Mouse (Mus musculus) heart, postnatal 25 days (tissue): ENCODE data around the gene Coq9. TPM values are rescaled to one million over a fixed set of nuclear protein-coding genes. Genes with fewer than 3 reads are reported as not detected.

Source experiments
- DNase-seq: peaks from one replicate; pipeline ENCODE4 v3.0.0; 2022; ENCODE audit warnings: low spot score
- intact Hi-C: fragments of 180-260 bp; cut with DNase I; formaldehyde crosslinking; loops from one replicate; pipeline ENCODE4 v1.15.1; 2025
- total RNA-seq, 2 experiments: library from RNA; stranded (reverse); gene quantifications; 2 replicates each; pipeline ENCODE4 v1.2.3; 2021

Coq9 gene
- total RNA-seq, 2 experiments from 2014 or later = 542 TPM

DNA sequence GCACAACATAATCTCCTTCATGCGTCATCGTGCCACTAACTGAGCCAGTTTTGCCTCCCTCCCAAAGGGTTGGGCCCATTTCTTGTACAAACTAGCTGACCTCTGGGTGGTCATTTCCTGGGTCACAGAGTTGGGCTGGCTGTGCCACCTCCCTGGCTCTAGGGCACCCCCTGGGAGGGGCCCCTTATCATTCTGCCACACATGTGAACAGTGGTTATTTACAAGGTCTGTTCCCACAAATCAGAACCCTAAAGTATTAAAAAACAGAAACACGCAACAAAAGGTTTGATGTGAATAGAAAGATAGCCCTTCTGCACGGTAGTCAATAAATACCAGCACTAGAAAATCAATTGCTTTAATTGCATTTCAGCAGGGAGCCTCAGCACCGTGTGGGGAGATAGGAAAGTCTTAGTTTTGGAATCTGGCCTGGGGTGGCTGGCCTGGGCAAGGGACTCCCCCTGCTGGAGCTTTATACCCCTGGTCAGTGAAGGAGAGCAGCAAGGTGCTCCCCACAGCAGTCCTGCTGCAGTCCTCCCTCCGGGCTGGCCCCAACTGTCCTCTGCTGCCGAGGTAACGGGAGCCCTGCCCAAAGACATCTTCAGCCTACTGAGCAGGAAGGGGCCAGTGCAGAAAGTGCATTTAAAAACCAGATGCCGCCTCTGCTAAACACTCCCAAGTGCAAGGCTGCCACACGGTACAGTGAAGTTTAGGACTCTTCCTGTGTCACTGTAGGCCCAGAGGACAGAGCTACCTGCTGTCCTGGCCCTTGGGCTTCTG lies 26.0 kb downstream of the Coq9 start:
- no peak for DNase-seq
- intact Hi-C loops = no loop called here

DNA sequence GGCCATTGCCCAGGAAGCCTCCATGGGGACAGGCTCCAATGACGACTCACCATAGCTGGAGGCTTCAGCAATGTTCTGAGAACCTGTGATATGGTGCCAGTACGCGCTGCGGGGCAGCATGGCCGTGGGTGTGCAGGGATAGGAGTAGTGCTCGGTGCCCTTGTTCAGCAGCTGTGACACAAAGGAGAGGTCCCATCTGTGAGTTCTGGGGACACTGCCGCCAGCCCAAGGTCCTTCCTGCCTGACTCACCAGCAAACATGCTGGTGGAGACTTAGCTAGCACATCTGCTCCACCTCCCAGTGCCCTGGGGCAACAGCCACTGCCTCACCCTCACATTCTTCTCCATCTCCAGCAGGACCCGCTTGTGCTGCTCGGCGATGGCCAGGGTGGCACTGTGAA lies 27.2 kb downstream of the Coq9 start:
- DNase-seq = no peak
- intact Hi-C loops = no loop called here

DNA sequence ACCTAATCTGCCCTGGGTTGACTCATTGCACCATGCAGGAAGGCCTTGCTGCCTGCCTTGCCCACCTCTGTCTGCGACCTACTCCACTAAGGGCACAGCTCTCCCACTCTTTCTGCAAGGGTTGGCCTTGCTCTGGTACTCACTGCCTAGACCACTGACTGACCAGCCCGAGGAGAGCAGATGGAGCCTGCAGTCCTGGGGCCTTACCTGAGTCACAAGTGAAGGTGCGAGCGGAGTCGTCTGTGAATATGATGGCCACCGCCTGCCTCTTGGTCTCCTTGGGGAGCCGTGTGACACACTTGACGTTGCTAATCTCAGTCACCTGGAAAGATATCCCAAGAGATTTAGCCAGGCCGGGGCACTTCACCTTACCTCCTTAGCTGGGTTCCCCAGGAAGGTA lies 28.8 kb downstream of the Coq9 start:
- DNase-seq = no peak
- intact Hi-C loops = no loop called here

DNA sequence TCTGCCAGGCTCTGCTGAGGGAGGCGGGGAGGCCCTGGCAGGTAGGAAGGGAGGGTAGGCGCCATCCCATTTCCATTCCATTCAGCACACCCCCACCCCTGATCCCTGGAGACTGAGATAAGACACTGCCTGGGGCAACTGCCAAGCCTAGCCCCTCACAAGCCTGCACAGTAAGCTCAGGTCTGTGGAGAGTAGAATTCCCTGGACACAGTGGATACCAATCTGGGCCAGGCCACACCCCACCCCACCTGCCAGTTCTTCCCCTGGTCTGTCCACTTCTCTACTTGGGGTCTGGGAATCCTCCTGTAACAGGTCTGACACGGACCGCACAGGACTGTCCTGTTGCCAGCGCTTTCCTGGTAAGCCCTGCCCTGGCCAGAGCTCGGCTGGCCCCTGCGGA lies 31.0 kb downstream of the Coq9 start:
- intact Hi-C loops = no loop called here
- no peak for DNase-seq

DNA sequence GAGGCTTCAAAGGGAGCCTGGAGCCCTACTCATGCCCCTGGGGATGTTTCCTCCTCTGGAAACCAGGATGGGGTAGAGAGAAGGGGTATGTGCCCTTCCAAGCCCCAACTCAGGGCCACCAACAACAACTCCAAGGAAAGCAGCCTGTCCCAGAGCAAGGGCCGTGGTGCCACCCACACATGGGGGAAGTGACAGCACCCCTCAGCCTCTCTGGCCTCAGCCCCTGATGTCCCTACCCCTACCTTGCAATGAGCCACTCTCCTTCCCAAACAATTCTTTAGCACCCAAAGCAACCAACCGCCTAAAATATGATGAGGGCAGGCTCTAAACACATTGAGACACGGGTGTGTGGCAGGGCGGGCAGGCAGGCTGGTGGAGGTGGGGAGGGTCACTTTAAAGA lies 31.9 kb downstream of the Coq9 start:
- no peak for DNase-seq
- intact Hi-C loops = no loop called here

DNA sequence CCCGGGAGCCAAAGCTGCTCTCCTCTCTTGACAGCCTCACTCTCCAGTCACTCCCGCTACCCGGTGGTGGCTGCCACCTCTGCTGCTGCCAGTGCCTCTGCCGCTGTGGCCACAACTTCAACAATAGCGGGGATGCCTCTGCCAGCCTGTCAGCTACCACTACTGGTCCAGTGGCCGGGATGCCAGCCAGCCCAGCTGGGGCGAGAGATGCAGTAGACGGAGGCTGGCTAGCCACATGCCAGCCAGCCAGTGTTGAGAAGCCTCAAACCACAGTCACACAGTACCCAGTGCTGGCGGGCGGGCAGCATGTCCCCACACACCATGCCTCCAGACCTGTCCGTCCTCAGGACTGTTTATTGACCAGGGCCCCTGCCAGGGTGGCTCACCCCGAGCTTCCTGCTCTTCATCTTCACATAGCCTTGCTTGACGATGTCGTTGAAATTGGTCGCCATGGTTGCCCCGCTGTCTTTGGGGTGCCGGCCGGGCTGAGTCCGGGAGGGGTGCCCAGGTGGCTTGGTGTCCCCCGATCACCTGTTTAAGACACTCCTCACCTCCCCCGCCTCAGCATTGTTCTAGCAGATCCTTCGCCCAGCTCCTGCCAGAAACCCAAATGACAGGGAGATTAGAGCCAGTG lies 32.5 kb downstream of the Coq9 start:
- no peak for DNase-seq
- intact Hi-C loops = loop anchor here (1.0 kb wide), 1 partner anchor 35 kb away; no protein-coding TSS in a partner anchor

DNA sequence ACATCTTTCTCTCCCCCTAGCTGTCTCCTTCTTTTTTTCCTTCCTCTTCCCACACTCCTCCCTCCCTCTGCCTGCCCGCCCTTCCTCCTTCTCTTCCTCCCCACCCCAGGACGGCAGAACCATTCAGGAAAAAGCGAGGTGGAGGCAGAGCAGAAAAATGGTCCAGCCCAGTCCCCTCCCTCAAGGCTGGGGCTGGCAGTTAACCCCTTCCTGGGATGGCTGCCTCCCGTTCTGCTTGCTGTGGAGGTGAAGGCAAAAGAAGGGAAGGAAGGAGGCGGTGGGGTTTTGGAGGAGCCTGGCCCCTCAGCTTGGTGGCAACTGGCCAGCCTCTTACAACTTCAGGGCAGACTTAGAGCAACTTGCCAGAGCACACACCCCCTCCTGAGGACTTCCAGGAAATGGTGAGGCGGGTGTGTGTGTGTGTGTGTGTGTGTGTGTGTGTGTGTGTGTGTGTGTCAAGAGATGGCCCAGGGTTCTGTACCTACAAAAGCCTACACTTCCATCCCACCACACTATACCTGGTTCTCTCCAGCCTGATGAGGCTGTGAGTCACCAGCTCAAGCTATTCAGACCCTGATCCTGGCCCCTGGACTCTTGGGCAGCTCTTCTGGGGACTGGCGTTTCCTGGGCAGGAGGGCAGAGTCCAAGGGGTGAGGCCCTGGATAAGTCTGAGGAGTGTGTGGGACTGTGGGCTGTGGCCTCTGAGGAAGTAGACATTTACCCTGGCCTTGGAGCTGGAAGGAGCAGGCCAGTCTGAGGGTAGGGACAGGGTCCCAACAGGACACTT lies 33.2 kb downstream of the Coq9 start:
- intact Hi-C loops = loop anchor here (1.0 kb wide), 1 partner anchor 34 kb away; no protein-coding TSS in a partner anchor

DNA sequence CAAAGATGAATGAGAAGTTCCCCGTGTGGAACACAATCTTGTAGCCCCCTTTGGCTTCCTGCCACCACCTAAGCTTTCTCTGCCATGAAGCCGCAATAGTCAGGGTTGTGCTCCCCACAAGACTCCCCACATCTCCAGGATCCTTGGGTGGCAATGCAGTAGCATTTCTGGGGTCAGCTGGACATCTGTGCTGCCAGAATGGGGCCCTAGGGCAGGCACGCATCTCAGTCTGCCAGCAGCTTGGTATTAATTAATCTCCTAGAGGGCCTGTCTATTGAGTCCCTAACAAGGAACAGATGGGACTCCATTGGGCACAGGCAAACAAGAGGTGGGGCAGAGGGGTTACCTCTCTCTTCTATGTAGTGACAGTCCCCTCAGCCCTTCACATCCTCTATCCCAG lies 34.0 kb downstream of the Coq9 start:
- intact Hi-C loops = no loop called here
- DNase-seq = no peak

More for the DNA sequence above, 33.2 kb downstream of the Coq9 start:
- DNase-seq = peak; percentile 62

DNA sequence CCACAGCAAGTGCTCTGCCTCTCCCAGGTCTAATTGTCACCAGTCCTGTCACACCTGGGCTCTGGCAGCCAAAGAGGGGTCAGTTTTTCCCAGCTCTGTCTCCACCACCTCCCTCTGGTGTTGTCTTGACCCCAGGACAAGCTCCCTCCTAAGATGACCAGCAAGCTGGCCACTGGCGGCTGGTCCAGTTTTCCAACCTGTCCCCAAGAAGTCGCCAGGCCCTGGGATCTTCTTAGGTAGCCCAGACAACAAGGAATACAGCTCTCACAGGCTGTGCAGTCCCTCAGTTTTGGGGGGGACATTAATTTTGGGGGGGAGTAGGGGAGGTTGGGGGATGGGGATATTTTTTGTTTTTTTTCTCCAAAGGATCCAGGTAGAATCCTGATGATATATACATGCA lies 34.5 kb downstream of the Coq9 start:
- no peak for DNase-seq
- intact Hi-C loops = no loop called here

DNA sequence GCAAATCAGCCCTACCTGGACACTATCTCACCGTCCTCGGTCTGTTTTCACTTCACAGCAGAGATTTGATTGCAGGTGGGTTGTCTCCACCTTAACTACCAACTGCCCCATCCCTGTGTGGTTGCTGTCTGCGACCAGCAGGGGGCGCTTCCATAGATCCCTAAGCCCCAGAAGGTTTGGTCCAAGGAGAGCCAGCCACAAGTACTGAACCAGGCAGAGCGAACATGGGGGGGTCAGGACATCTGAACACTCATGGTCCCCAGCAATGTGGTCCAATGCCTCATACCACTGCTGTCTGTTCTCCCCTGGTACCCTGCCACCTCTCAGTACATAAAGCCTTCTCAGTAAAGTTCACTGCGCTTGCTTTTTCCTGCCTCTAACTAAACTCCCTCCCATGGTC lies 36.2 kb downstream of the Coq9 start:
- intact Hi-C loops = loop anchor here (1.0 kb wide), 1 partner anchor 35 kb away; no protein-coding TSS in a partner anchor
- peak; percentile 54 for DNase-seq

DNA sequence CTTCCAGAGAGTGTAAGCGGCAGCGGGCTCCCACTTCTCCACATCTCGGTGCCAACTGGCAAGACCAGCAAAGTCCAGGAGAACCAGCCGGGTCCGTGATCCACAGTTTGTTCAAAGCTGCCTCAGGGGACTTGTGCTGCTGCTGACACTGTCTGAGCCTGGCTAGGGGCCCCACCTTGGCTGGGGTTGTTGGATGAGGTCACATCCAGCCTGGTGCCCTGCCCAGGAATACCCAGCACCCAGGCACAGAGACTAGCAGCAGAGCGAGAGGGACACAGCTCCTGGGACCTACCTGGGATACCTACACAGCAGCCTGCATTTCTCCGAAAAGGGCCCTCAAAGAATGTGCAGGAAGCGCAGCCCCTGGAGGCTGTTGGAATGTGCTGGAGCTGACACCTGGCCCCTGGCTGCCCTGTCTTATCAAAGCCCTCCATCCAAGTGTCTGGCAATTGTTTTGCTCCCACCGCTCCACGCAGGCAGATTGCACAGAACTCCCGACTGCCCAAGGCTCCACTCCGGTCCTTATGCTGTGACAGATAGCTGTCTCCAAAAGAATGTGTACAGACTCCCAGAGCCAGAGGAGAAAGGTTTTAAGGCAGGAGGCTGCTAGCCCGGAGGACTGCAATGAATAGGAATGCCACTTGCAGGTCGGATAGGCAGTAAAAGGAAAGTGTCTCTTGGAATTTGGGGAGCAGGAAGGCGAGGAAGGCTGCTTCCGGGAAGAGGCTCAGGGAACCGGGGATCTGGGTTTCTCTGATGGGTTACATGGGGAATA lies 37.2 kb downstream of the Coq9 start:
- intact Hi-C loops = no loop called here
- no peak for DNase-seq

DNA sequence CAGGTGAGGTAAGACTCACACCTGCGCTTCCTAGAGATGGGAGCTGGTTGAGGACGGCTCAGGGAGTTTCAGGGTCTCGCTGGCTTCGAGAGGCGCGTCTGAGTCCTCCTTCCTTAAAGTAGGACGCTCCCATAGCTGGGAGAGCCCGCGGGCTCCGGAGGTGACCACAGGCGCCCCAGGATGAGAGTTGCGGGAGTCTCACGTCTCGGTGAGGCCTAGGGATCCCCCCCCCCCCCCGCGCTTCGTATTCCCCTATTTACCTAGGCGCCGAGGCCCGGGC lies 37.7 kb downstream of the Coq9 start:
- DNase-seq = no peak
- intact Hi-C loops = no loop called here

DNA sequence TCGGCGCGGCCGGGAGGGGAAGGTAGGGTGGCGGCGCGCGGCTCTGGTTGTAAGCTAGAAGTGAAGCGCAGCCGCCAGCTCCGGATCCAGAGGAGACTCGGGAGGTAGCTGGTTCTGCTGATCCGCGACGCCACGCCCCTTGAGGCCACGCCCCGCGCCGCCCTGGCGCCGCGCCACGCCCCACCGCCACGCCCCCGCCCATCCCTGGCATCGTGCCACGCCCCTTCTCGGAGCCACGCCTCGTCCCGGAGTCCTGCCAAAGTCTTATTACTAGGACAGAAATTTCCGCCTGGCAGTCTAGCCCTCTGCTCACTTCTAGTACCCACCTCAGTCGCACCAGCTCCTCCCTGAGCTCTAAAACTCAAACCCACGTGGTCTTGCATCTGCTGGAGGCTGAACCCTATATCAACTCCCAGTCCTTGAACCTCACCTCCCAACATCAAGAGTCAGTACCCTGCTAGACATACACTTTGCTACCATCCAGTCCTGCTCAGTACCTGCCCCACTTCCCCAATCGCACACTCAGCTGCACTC lies 38.1 kb downstream of the Coq9 start, which contains the start of gene Dok4:
Dok4 (minus strand) TSS at position 134 of the 534 bp plus-strand sequence.
- DNase-seq = peak; percentile 64
- intact Hi-C loops = no loop called here

DNA sequence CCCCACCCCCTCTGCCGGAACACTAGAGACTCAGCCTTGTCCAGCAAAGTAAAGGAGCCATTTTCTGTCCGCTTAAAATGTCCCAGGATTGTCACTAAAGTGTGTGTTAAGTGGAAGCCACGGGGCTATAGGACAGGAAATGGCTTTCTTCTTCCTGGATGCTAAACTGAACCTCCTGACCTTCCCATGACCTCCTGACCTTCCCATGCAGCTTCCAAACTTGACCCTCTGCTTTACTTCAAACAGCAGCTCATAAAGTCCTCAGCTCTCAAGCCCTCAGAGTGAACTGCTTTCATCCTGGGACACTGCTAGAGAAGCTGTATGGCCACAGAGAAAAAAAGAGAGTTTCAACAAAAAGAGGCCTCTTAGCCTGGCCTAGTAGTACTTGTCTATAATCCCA lies 38.7 kb downstream of the Coq9 start:
- intact Hi-C loops = no loop called here
- DNase-seq = no peak

DNA sequence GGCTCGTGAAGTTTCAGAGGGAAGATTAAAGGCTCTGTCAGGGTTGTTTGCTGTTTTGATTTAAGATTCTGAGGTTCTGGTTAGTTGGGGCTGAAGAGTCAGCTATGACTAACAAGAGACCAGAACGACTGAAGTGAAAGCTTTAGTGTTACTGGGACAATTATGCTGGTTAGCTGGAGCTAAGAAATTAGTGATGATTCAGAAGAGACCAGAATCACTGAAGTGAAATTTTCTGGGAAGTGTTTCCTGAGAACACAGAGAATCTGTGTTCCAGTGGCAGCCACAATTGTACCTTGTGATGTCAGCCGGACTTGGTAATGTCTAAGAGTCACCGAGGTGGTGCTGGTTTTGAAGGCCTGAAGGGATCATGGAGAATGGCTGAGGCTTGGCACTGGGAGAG lies 42.6 kb downstream of the Coq9 start:
- intact Hi-C loops = no loop called here
- DNase-seq = no peak

DNA sequence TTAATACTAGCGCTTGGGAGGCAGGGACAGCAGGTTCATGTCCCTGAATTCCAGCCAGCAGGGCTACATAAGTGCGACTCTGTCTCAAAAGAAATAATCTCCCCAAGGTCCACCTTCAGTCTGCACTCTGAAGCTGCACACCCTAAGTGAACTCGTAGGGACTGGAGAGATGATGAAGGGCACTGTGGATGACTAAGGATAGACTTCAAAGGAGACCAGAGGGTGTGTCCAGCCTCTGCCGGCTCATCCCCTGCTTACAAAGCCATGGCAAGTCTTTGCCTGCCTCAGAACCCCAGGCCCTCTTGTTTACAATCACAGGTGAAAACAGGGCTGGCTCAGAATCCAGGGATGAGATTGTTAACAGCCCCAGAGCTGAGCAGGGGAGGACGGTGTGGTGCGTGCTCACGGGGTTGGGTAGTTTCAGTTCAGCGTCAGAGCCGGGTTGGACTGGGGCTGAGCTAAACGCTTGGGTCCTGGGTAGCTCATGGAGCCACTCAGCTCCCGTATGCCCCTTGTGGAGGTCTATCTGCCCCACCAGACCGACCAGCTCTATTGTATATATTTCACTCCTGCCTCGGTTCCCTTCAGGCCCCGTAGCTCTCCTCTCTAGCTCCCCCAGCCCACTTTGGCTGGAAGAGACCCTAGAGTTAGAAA lies 50.4 kb downstream of the Coq9 start:
- intact Hi-C loops = no loop called here
- DNase-seq = no peak

DNA sequence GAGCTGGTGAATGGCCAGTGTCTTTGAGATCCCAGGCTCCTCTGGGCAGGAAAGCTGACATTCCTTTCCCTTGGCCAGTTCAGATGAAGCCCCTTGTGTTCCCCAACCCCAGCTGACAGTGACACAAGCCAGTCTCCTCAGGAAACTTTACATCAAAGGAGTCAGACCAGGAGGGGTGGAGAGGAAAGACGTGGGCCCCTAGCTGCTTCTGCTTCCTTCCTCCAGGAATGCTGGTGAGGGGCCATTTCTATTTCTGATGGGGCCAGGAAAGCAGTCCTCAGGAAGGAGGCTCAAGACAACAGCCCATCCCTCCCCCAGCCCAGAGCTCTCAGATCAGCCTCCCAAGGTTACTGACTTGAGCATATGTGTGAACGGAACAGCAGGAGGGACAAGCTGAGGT lies 54.8 kb downstream of the Coq9 start:
- intact Hi-C loops = no loop called here
- DNase-seq = no peak

DNA sequence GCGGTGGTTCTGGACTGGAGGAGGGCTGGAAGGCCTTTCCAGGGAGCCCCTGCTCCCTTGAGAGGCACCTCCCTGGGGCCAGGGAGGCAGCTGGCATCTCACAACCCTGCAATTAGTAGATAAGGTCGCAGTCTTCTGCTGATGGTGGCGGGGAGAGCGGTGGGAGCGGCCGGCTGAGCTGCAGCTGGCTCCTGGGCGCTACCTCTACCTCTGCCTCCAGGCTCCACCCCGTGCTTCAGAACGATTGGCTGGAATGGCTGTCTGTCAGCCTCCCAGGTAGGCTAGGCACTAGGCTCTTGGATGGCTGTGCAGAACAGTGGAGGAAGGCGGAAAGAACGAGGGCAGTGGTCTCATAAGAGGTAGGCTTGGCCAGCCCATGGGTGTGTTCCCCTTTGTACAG lies 61.1 kb downstream of the Coq9 start:
- no peak for DNase-seq
- intact Hi-C loops = no loop called here

DNA sequence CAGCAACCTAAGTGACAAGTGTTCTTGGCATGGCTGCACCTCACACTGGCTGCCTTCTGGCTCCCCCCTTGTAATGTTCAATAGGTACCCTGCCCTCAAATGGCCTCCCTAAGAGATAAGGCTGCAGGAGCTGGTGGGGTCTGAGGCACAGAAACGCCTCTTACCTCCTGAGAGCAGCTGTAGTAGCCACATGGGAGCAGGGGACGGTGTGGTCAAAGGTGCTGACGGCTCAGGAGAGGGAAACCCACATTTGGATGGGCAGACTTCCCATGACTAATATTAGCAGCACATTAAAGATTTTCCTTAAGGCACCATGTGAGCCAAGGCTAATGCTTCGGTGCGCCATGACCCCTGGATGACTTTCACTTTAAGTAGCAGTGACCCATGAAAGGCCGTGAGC lies 62.5 kb downstream of the Coq9 start:
- DNase-seq = no peak
- intact Hi-C loops = no loop called here

DNA sequence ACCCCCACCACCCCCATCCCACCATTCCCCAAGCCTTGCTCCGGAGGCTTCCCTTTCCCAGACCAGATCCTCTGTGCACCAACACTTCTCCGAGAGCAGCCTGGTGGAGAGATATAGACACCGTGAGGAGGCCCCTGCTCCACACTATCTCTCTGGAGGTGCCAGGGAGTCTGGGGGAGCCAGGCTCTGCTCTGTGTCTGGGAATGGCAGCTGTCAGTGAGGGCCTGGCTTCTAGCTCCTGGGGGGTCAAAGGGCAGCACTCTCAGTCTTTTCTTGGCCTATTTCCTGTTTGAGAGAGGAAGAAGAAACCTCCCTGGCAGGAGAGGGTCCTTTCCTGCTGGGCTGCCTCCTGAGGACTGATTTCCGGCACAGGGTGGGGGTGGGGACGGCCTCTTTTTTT lies 62.9 kb downstream of the Coq9 start:
- DNase-seq = no peak
- intact Hi-C loops = no loop called here
